Mouse (Mus musculus): ENCODE measurements at regions not wholly inside any gene's neighbourhood (a gene's known extent, or its start where the extent isn't known, plus 50 kb on each side); places are given as distances from the start of the nearest gene placed in this dataset.

DNA sequence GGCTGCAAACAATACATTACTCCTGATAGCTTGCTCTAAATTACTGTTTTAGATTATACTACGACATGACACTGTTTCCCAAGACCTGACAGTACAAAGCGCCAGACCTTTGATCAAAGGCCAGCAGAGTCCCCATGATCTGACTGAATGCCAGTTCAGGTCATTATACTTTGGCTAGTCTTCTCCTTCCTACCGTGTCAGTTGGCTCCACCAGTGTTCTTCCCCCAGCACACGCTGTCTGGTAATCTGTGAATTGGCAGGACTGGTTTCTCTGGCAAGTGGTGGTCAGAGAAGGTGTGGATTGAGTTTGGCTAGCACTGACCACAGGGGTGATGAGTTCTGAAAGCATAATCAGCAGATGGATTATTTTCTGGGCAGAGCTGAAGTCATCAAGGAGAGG, 93.1 kb upstream of the Barx2 start:
- DNase-seq = no peak

DNA sequence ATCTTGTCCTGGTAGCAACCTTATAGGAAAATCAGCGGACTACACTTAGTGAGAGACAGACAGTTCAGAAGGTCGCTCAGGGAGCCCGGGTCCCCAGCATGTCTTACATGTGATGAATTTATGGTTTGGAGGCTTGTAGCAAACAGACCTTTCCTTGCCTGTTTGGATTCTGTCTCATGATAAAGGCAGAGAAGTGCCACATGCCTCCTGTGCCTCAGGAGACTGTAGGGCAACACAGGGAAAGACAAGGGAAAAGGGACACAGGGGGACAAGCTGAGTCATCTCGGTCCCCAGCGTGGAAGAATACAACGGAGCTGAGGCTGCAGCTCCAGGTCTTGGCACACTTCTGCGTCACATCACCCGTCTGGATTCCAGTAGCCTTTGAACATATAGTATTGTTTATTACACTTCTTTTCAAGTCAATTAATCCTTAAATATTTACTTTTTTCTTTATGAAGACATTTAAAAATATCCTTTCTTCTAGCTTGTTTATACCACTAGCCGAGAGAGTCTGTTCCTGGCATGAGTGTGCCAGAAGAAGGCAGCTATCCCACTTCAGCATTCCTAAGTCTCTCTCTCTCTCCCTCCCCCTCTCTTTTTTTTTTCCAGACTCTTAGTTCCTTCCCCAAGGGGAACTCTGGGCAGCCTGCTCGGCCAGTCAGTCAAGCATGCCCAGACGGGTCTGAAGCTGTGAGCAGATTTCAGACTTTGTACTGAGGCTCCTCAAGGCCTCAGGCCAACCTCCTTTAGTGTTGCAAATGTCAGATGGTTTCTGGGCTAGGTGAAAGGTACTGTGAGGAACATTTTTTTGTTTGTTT, 97.9 kb upstream of the Barx2 start:
- DNase-seq = no peak

GRCm38 (mm10) chr9:32016286-32016685, 99.7 kb upstream of the Arhgap32 start:
- DNase-seq = no peak

GRCm38 (mm10) chr9:32018020-32018419, 97.9 kb upstream of the Arhgap32 start:
- no peak for DNase-seq

DNA sequence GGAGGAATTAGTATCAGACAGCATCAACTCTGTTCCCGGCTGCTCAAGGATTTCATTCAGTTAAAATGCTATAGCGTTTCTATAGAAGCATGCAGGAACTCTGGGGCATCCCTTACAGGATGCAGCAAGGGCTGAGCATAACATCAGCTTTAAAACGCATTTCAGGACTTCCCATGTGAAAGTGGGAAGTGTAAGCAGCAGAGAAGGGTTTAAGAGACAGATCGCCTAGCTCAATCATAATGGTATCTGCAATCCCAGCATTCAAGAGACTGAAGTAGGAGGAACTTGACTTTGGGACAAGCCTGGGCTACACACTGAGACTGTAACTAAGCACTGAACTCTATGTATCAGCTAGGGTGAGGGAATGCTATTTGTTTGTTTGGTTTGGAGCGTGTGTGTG, 96.2 kb upstream of the Arhgap32 start:
- DNase-seq = no peak

DNA sequence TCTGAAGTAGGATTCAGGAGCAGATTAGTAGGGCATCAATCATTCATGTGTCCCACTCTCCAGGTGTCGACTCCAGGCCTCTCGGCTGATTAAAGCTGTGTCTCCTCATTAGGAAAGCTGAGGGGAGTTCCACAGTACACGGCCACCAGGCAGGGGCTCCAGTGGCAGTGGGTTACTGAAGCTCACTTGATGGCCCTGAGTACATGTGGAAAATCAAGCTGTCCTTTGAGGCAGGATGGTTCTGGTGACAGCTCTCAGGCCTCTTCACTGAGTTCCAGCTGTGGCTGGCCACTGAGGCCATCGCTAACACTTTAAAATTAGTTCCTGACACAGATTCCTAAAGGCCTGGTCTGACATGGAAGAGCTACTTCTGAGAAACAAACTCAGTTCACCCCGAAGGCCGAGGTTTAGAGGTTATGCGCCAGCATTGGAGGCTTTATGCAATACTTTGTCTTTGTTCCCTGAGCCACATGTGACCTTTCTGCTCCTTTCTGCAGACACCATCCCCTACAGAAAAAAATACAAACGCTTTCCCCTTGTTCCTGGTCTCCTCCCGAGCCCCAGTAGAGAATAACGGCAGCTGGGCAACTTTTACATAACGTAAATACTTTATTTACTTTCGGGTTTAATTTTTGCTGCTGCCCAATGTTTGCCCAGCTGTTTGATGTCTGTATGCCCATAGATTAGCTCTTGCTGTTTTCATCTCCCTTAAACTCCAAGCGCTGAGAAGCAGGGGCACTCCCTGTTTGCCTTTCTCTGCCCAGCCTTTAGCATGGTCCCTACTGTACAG, 94.8 kb upstream of the Arhgap32 start:
- no peak for DNase-seq

- DNase-seq = no peak
Observed at GRCm38 (mm10) chr9:32021755-32022154, 94.2 kb upstream of the Arhgap32 start.

DNA sequence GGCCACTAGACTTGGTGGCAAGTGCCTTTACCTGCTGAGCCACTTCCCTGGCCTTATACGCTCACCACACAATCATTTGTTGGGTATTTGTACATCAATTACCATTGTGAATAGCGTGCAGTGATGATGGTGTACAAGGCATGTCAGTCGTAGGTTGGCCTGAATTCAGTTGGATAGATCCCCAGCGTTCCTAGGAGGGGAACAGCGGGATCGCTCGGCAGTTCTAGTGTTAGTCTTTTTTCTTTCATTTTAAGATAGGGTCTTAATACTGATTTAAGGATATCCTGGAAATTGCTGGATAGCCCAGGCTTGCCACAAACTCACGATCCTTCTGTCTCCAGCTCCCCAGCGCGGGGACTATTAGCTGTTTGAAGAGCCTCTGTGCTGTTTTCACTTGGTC, 92.9 kb upstream of the Arhgap32 start:
- no peak for DNase-seq

DNA sequence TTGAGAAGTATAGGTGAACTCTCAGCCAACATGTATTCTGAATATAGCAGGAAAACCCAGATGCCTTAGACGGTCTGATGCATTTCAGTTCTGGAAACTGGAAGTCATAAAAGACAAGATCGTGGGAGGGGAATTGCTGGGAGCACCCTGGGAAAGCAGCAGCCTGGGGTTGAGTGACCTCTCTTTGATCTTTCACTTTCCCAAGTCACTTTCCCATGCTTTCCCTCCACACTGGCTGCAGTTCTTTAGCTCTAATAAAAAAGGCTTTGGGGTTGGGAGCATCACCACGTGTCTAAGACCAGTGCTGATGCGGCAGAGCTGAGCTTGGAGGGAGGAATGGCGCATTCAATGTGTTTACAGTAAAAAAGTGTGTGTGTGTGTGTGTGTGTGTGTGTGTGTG, 91.2 kb upstream of the Arhgap32 start:
- no peak for DNase-seq

- no peak for DNase-seq
Observed at GRCm38 (mm10) chr9:32027962-32028361, 88.0 kb upstream of the Arhgap32 start.

- DNase-seq = no peak
Observed at GRCm38 (mm10) chr9:32029001-32029400, 86.9 kb upstream of the Arhgap32 start.

- DNase-seq = no peak
Observed at GRCm38 (mm10) chr9:32029786-32030185, 86.2 kb upstream of the Arhgap32 start.

DNA sequence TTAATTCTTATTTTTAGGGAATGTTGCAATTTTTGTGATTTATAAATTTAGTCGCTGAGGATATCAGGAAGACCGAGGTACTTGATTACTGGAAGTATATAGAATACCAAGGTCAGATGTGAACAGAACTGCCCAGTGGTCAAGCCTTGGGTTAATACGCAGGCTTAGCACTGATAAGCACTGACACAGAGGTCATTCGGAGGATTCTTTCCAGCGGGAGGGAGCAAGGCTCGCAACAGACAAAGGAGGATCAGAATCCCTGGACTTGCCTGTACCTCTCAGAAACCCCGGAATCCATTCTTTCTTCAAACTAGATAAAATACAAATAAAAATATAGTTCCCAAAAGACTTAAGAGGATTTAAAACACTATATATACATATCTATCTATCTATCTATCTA, 85.7 kb upstream of the Arhgap32 start:
- DNase-seq = no peak

DNA sequence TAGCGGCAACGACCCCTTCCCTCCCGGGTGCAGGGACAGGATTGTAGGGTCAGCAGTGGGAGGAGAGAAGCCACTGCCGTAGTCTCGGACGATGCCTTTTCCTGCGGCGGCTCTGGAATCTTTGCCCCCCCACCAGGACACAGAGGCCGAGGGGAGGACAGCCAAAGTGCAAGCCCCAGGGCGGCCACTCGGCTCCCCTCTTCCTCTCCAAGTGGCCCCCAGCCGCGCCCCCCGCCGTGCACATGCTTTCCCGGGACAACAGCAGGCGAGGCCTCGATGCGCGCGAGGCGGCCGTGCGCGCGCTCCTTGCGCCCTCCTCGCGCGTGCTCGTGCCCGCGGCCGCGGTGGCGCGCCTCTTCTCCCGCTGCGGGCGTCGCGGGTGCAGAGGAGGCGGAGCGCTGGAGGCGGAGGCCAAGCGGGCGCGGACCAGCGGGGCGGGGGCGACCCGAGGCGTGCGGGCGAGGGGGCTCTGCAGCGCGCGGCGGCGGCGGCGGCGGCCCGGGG, 83.9 kb upstream of the Arhgap32 start:
- peak; percentile 10 to 33 for DNase-seq

DNA sequence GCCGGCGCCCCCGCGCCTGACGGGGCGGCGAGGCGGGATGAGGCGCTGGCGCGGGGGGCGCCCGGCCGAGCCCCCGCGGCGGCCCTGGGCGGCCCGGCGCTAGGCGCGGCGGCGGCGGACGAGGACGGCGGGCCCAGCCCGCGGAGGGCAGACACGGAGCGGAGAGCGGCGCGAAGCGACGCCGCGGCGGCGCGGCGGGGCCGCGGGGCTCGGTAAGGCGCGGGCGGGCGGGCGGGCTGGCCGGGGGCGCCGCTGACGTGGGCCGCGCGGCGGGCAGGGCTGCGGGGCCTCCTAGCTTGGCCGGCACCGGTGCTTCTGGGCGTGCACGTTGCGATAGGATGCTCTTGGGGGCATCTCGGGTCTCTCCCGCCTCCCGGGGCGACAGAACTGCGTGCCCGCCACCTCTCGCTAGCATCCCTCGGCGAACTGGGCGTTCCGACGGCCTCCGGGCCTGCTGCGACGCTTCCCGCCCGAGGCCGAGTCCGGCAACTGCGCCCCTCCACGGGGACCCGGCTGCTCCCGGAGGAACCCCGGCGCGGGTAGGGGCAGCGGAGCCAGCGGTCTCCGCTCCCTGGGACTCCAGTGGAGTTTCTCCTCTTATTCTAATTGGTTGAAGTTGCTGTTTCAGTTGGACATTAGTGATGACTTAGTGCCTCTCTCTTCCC, 83.3 kb upstream of the Arhgap32 start:
- peak; percentile 26 to 45 for DNase-seq

GRCm38 (mm10) chr9:32033937-32034336, 82.0 kb upstream of the Arhgap32 start:
- DNase-seq = peak in 1 of 2 experiments; percentile 3

DNA sequence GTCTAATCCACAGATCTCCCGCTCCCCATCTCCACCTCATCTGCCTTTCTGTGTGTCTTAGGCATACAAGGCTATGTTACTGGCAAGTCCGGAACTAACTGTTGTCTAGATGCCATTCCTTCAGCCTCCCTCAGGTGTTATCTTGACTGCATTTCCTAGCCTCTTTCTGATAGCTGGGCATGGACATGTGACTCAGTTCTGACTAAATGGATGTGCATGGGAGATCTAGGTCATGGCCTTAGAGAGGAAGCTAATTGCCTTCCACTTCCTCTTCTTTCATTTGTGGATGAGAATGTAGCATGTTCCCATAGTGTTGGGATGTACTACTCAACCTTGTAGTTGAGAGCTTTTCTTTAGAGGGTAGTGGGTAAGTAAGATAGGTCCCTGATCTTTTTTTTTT, 75.9 kb upstream of the Arhgap32 start:
- no peak for DNase-seq

DNA sequence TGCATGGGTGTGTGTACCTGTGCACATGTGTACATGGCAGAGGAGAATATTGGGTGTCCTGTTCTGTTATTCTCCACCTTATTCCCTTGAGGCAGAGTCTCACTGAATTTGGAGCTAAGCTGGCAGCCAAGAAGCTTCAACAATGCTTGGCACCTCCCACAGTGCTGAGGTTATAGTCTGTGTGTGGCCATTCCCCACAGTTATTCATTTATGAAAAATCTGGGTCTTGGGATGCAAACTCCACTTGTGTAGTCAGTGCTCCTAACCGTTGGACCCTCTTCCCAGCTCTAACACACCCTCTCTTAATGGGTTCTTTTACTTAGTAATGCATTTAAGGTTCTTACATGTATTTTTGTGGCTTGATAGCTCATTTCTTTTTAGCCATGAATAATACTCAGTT, 72.6 kb upstream of the Arhgap32 start:
- no peak for DNase-seq

- DNase-seq = no peak
Observed at GRCm38 (mm10) chr9:32046791-32047190, 69.1 kb upstream of the Arhgap32 start.

DNA sequence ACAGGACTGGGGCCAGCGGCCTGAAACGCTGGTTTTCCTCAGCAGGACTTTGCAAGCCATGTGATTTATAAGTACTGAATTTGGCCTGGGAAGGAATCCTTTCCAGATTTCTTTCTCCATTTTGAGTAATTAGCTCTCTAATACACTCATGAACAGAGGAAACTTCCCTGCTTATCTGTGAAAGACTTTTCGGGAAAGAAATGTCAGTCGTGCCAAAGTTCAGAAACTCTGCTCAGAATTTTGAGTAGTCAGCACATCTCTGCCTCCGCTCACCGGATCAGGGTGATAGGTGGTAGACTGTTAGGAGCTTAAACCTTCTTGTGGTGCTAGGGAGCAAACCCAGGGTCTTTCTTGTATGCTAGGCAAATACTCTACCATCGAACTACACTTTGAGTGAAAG, 67.0 kb upstream of the Arhgap32 start:
- DNase-seq = no peak

DNA sequence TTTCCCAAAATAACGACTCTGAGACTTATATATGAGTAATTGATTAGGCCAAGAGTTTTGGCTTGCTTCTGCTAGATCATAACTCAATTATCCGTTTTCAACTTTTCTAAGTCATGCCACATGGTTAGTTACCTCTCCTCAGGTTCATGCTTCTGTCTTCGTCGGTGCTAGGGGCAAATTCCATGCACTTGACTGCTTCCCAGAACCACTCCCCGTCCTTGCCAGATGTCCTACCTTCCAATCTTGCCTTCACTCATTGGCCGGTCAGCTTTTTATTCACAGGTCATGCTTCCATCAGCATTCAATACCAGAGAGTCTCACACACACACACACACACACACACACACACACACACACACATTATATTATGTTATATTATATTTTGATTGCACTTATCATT, 66.4 kb upstream of the Arhgap32 start:
- DNase-seq = no peak

- DNase-seq = no peak
Observed at GRCm38 (mm10) chr9:32053886-32054615, 61.9 kb upstream of the Arhgap32 start.

Data from B cell, adult 2 months (primary cell).